8 mouse cellular contexts compared by ENCODE assay signal in the genomic region with DNA sequence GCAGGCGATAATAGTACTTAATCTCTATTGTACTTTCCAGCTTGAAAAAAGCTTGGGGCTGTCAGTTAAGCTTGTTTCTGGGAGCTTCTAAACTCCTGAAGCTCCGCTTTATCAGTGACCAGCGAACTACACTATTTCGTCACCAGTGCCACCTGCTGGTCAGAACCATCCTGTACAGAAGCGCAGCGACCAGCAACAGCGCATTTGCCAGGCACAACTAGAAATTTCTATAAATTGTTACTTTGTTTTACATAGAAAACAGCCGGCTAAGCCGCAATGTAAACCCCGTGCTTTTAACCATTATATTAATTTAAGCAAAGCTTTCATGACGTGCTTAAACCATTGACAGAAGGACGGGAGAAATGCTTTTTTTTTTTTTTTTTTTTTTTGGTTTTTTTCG. TPM values are rescaled to one million over a fixed set of nuclear protein-coding genes. Genes with fewer than 3 reads are reported as not detected.
A peak's percentile ranks its signal among the peaks of the same experiment; 100 is the strongest.
DNase-seq lines count a peak whose midpoint lies in the region; ATAC-seq and TF ChIP-seq lines count a peak whose summit lies in the region.

No protein-coding gene starts in this region.

- no peak for TF ChIP-seq POLR2A in small intestine, adult 2 months (IDR thresholded peaks at IDR 0.05; ENCODE audit: low read depth, low read length)

- TF ChIP-seq CTCF in small intestine, adult 2 months (IDR thresholded peaks at IDR 0.05; ENCODE audit: extremely low read depth, insufficient read length, insufficient replicate concordance, low read depth, low read length), result peak; percentile 77; the same call in 1 of the 2 replicates

- 0 out of 2 replicates have a peak, but pooled peaks cover 5% of the 10 kb centered on the region for H3K27me3 ChIP-seq in intestine, embryonic 15.5 days (replicated peaks)
- H3K27me3 ChIP-seq in midbrain, embryonic 10.5 days (ENCODE audit: low read depth, poor library complexity, severe bottlenecking), result peaks cover 51% of the 10 kb centered on the region
- 0 out of 2 replicates have a peak, but pooled peaks cover 4% of the 10 kb centered on the region for H3K27me3 ChIP-seq in small intestine, adult 2 months (ENCODE audit: control insufficient read depth, insufficient read depth, low read length)

- H3K4me3 ChIP-seq in intestine, embryonic 15.5 days (replicated peaks), result peak overlapping the region; percentile 49; the same call in 1 of the 2 replicates
- peak overlapping the region; percentile 71 for H3K4me3 ChIP-seq in midbrain, embryonic 10.5 days
- H3K4me3 ChIP-seq in small intestine, adult 2 months (ENCODE audit: low read depth, low read length), result no peak overlapping the region

- DNase-seq in cerebellum, adult 11 months, result peak; percentile 53
- no peak for DNase-seq in cerebellum, adult 11-12 months
- DNase-seq in cerebellum, adult 9-11 months, result peak; percentile 44
- DNase-seq in gastrocnemius, postnatal 14 days, result peak; percentile 77
- DNase-seq in left cerebral cortex, postnatal 36 days (ENCODE audit: low spot score in 2 of 2), result peak; percentile 33 to 46
- peak; percentile 79 for DNase-seq in midbrain, embryonic 10.5 days (ENCODE audit: low spot score)

- H3K4me1 ChIP-seq in intestine, embryonic 15.5 days (replicated peaks), result no peaks in the 10 kb centered on the region
- H3K4me1 ChIP-seq in midbrain, embryonic 10.5 days, result peaks cover 15% of the 10 kb centered on the region
- no peaks in the 10 kb centered on the region for H3K4me1 ChIP-seq in small intestine, adult 2 months (ENCODE audit: control insufficient read depth, insufficient read depth, insufficient read length, low read length)

- peak overlapping the region; percentile 94 for H3K4me2 ChIP-seq in intestine, embryonic 15.5 days (replicated peaks)

- 3% methylated on average over 13 of the region's 13 CpGs for WGBS in intestine, embryonic 15.5 days
- WGBS in midbrain, embryonic 10.5 days, result 3% methylated on average over 13 of the region's 13 CpGs
- 2% methylated on average over 13 of the region's 13 CpGs for WGBS in small intestine, adult 2 months

- H3K27ac ChIP-seq in intestine, embryonic 15.5 days, result no peak overlapping the region
- H3K27ac ChIP-seq in midbrain, embryonic 10.5 days (replicated peaks), result no peak overlapping the region
- no peak overlapping the region for H3K27ac ChIP-seq in small intestine, adult 2 months (ENCODE audit: insufficient read depth, low read depth, low read length)

- ATAC-seq in intestine, embryonic 15.5 days, result peak; percentile 54; the same call in 1 of the 2 replicates

- H3K36me3 ChIP-seq in intestine, embryonic 15.5 days, result peaks cover 9% of the 10 kb centered on the region
- peaks cover 21% of the 10 kb centered on the region for H3K36me3 ChIP-seq in midbrain, embryonic 10.5 days
- H3K36me3 ChIP-seq in small intestine, adult 2 months (ENCODE audit: control insufficient read depth, insufficient read depth, low read length), result peaks cover 15% of the 10 kb centered on the region

- no peaks in the 10 kb centered on the region for H3K9me3 ChIP-seq in intestine, embryonic 15.5 days
- peaks cover 15% of the 10 kb centered on the region for H3K9me3 ChIP-seq in midbrain, embryonic 10.5 days (replicated peaks)

- intact Hi-C loops in gastrocnemius, postnatal 14 days (cut with DNase I; ENCODE audit: low total_unique reads), result no loop called here
- intact Hi-C loops in left cerebral cortex, postnatal 36 days (cut with DNase I), result loop anchor here (5.0 kb wide), 1 partner anchor 382 kb away; no protein-coding TSS in a partner anchor

- no peak overlapping the region for H3K9ac ChIP-seq in intestine, embryonic 15.5 days

RNA-seq across cellular contexts. Expression of a gene that starts 0.9 kb away (rescaled TPM):
- 1 to 10 TPM; 6.5 to 9.2 TPM for total RNA-seq in gastrocnemius, postnatal 14 days (2021)
- polyA plus RNA-seq in intestine, embryonic 15.5 days (2015; fragmentation: Nextera tagmentation; extraction: Ambion mirVana), result 0.40 and 0.49 TPM in 2 replicates
- total RNA-seq in left cerebral cortex, postnatal 36 days (2021), result under 1 TPM; 0.07 to 0.36 TPM
- polyA plus RNA-seq in midbrain, embryonic 10.5 days (2016; fragmentation: Nextera tagmentation; extraction: Ambion mirVana), result 0.58 and 0.91 TPM in 2 replicates
- 1.3 and 1.5 TPM in 2 replicates for polyA plus RNA-seq in small intestine, adult 2 months (2012; rRNA removed)

RNA-seq across cellular contexts. Expression of a gene that starts 7.9 kb away (rescaled TPM):
- total RNA-seq in gastrocnemius, postnatal 14 days (2021), result not detected
- not detected in 2 replicates for polyA plus RNA-seq in intestine, embryonic 15.5 days (2015; fragmentation: Nextera tagmentation; extraction: Ambion mirVana)
- not detected for total RNA-seq in left cerebral cortex, postnatal 36 days (2021)
- not detected in 2 replicates for polyA plus RNA-seq in midbrain, embryonic 10.5 days (2016; fragmentation: Nextera tagmentation; extraction: Ambion mirVana)
- not detected in 2 replicates for polyA plus RNA-seq in small intestine, adult 2 months (2012; rRNA removed)

RNA-seq across cellular contexts. Expression of a gene that starts 10.5 kb away (rescaled TPM):
- 100 to 1,000 TPM; 768 to 897 TPM for total RNA-seq in gastrocnemius, postnatal 14 days (2021)
- 562 and 659 TPM in 2 replicates for polyA plus RNA-seq in intestine, embryonic 15.5 days (2015; fragmentation: Nextera tagmentation; extraction: Ambion mirVana)
- total RNA-seq in left cerebral cortex, postnatal 36 days (2021), result 100 to 1,000 TPM; 365 to 378 TPM
- 610 and 632 TPM in 2 replicates for polyA plus RNA-seq in midbrain, embryonic 10.5 days (2016; fragmentation: Nextera tagmentation; extraction: Ambion mirVana)
- 811 and 895 TPM in 2 replicates for polyA plus RNA-seq in small intestine, adult 2 months (2012; rRNA removed)

RNA-seq across cellular contexts. Expression of a gene that starts 17.9 kb away (rescaled TPM):
- 10 to 100 TPM; 80.1 to 84.0 TPM for total RNA-seq in gastrocnemius, postnatal 14 days (2021)
- polyA plus RNA-seq in intestine, embryonic 15.5 days (2015; fragmentation: Nextera tagmentation; extraction: Ambion mirVana), result 25.4 and 26.3 TPM in 2 replicates
- 10 to 100 TPM; 26.3 to 31.9 TPM for total RNA-seq in left cerebral cortex, postnatal 36 days (2021)
- 42.1 and 47.9 TPM in 2 replicates for polyA plus RNA-seq in midbrain, embryonic 10.5 days (2016; fragmentation: Nextera tagmentation; extraction: Ambion mirVana)
- polyA plus RNA-seq in small intestine, adult 2 months (2012; rRNA removed), result 6.8 and 11.5 TPM in 2 replicates

RNA-seq across cellular contexts. Expression of a gene that starts 51.5 kb away (rescaled TPM):
- total RNA-seq in gastrocnemius, postnatal 14 days (2021), result not detected
- polyA plus RNA-seq in intestine, embryonic 15.5 days (2015; fragmentation: Nextera tagmentation; extraction: Ambion mirVana), result not detected in 2 replicates
- not detected for total RNA-seq in left cerebral cortex, postnatal 36 days (2021)
- polyA plus RNA-seq in midbrain, embryonic 10.5 days (2016; fragmentation: Nextera tagmentation; extraction: Ambion mirVana), result 21.2 and 27.7 TPM in 2 replicates
- not detected in 2 replicates for polyA plus RNA-seq in small intestine, adult 2 months (2012; rRNA removed)
